Mouse (Mus musculus) thymus, adult 18-20 months (tissue): Measurements from ENCODE around the gene Nectin3.

Source experiments
- DNase-seq, 2 experiments: peaks; one replicate each; pipeline ENCODE4 v3.0.0; 2022; ENCODE audit warnings: mixed read lengths in 2 of 2

Nectin3 gene

GRCm38 (mm10) chr16:46498421-46498789, at the start of gene Nectin3:
Gene Nectin3 (minus strand): TSS chr16:46498525.
- DNase-seq, result no peak

- DNase-seq, result no peak
These were observed 39.8 kb upstream of the Nectin3 start for GRCm38 (mm10) chr16:46538092-46538491.

GRCm38 (mm10) chr16:46532465-46533254, 34.3 kb upstream of the Nectin3 start:
- DNase-seq, result no peak

DNA sequence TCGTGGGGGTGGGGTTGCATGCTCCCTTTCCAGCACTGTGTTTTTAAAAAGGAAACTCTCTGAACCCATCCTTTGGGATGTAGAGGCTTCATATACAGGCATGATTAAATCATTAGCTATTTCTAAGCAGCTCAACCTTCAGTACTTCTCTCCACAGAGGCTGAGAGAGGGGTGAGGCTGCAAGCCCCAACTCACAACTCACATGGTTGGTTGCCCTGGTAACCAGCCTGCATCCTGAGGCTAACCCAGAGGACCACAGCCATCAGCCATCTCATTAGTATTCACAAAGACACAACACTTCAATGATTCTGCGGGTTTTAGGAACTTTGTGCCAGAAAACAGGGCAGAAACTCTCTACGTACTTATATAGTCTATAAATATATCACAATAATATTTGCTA, 32.7 kb upstream of the Nectin3 start:
- no peak for DNase-seq

DNA sequence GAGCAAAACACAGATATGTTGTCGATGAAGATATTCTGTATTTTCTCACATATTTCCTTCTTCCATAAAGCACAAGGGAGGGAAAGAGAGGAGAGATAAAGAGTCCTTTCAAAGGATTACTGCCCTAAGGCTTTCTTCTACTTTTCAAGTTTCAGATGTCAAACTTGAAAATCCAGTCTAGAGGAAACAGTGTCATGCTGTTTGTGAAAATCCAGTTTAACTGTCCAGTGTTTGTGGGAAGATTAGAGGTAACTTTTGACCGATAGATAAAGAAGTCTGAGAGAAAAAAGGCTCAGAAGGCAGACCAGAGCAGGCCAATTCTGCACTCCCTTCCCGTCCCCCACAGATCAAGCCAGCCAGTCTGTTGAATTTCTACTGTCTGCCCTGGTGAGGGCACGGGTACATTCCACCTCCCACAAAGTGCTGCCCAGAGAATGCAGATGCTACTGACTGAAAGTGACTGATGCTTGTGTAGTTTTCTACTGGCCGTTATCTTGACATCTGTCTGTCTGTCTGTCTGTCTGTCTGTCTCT, 22.6 kb upstream of the Nectin3 start:
- no peak for DNase-seq

DNA sequence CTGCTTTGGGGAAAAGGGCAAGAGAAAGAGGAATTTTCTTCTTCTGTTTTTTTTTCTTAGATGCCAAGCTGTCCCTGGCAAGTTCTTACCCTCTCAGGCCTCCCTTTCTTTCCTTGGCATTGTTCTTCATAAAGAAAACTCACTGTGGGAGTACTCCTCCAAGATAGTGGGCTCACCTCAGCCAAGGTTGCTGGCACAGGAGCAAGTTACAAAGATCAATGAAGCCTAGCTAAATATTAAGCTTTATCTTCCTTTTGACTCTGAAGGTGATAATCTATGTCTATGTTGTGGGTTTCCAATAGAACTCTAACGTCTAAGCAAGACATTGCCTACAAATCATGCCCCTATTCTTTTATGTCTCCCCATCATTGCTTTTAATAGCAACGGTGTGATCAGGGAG, 21.3 kb upstream of the Nectin3 start:
- DNase-seq, result no peak

GRCm38 (mm10) chr16:46507944-46508333, 9.6 kb upstream of the Nectin3 start:
- no peak for DNase-seq

- DNase-seq, result no peak
These were observed 9.1 kb upstream of the Nectin3 start for GRCm38 (mm10) chr16:46507260-46507943.

DNA sequence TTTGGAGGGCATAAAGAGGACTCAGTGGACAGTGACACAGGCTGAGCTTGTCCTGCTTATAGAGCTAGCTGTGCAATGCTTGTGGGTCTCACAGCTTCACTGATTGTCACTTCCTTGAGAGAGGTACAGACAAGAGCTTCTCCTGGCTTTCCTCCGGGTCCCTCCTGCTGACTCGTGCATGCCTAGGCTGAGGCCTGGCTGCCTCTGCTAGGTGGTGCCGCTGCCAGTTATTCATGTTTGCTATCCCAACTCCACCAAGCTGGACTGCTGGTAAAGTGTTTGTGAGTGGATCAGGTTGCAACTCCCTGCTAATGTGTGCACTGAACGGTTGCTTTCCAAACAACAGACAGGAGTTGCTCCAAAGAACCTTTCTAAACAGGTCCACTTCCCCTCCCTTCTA, 5.7 kb upstream of the Nectin3 start:
- DNase-seq, result no peak

DNA sequence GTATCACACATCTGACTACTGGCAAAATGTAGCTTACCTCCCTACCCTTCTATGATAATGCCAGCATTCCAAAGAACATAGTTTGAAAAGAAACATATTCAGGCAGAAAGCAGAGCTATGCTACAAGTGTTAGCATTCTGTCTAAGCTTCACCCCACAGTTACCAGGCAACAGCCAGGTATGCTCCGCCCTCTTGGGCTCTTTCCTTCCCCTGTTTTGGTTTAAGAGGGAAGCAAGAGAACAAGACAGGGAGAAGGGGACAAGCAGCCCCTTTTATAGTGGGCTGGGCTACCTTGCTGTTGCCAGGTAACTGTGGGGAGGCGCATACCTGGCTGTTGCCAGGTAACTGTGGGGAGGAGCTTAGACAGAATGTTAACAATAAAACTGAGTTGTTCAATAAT, 4.0 kb upstream of the Nectin3 start:
- DNase-seq, result no peak

DNA sequence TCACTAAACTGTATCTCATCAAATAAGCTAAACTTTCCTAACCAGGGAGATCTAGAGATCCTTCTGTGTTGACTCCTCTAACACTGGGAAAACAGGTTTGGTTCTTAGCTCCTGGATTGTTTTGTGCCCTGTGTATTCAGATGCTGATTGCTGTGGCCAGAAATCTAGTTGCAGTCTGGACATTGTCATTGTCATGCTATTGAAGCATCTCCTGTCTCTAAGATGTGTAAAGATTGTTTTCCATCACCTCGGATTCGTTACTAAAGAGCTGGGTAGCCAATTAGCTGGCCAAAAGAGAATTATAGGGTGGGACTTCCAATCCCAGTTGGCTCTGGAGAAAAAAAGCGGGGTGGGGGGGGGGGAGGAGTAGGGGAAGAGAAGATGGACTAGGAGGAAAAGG, 2.4 kb upstream of the Nectin3 start:
- DNase-seq, result no peak

DNA sequence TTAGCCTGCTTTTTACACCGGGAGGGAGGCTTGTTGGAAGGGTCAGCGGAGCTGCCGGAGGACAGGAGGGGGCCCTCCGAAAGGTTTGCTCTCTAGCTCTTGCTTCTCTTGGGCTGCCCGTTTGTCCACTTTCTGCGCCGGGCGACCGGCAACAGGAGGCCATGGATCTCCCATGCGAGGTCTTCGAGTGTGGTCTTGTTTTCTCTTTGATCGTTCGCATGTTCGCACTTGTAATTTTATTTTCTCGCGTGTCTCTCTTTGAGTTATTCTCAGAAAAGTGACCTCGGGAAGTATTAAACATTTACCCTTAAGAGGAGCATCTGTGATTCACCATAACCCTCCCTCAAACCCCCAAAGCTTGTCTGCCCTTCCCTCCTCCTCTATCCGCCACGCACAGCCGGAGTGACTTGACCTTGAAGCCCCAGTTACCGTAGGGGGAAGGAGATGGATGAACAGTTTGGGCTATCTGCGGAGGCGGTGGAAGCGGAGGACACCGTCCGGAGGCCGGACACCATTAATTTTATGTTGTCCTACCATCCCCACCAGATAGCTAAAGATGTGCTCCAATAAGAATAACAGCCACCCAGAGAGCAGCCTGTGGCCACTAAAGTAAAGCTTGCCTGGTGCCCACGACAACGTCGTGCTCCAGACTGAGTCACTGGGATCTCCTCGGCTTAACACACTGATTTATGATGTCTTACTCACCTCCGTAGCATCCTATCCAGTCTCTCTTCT, 472 bp downstream of the Nectin3 start:
- no peak for DNase-seq

GRCm38 (mm10) chr16:46496889-46497685, 1.2 kb downstream of the Nectin3 start:
- peak; percentile 69 to 75 for DNase-seq

- DNase-seq, result peak; percentile 3 to 4
These were observed 2.1 kb downstream of the Nectin3 start for GRCm38 (mm10) chr16:46496031-46496868.

DNA sequence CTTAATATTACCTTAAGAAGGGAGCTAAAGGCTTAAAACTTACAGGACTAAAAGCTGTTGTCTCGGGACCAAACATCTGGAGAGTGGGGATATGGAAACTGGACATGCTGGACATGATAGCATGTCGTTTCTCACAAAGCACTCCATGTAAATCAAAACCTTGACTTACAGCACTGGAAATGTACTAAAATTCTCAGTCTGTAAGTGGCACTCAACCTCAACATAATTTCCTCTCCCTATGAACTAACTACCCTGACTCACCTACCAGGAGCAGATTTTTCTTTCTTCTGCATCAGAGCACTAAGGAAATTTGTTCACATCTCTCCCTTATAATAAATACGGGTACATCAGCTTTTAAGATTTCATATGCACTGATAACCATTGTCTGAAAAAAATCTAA, 3.1 kb downstream of the Nectin3 start:
- DNase-seq, result no peak

DNA sequence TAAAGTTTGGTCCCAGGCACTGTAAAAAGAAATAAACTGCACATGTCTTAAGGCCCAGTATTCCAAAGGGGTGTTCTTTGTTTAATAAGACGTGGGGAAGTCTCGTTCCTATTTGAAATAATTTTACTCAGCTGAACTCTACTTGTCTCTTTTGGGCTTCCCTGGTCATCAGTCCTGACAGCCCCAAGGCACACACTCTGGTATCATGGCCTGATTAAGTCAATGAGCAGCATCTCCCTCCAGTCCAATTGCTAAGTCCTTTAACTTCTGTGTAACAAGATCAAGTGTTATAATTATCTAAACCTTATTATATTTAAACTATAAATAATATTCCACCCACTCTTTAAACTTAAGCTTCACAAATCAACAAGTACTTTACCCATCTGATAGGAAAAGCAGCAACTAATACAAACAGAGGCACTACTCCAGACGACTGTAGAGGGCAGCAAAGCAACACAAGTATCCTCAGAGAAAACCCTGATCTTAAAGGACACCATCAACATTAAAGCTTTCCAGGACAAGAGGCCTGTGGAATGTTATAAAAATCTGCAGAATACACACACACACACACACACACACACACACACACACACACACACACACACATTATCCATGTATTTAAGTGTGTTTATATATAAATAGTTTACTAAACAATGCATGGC, 10.8 kb downstream of the Nectin3 start:
- DNase-seq, result no peak

GRCm38 (mm10) chr16:46477336-46477735, 21.0 kb downstream of the Nectin3 start:
- DNase-seq, result no peak

GRCm38 (mm10) chr16:46451421-46451820, 46.9 kb downstream of the Nectin3 start:
- DNase-seq, result no peak

DNA sequence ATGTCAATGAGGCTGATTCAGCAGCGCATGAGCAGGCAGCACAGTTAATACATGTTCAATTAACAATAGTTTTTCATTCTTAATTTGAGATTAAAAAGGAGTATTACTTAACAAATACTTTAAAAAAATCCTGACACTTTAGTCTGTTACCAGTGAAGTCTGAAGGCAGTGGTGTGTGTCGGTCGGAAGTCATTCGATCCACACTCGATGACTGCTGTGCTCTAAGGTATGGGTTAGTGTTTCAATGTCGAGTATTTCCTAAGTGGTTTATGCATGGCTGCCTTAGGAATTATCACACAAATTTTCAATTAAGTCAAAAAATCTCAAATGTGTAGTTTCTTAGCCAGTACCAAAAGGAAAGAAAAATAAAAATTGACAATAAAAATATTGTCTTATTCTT, 49.3 kb downstream of the Nectin3 start:
- no peak for DNase-seq

DNA sequence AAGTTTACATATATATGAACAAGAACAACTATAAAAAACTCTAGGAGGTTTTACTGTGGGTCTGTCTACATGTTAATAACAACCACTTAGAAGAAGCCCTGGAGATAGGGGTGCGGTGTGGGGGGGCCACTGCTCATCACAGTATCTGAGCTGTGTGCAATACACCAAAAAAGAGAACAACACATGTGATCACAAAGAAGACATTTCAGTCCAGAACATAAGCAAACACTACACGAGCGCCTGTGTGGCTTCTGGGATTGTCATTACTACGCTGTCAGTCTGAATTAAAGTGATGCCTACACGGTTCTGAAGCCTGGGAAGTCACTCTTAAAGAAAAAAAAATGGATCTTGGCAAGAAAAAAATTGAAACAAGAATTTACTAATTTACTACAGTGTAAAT, 67.0 kb downstream of the Nectin3 start:
- DNase-seq, result no peak

DNA sequence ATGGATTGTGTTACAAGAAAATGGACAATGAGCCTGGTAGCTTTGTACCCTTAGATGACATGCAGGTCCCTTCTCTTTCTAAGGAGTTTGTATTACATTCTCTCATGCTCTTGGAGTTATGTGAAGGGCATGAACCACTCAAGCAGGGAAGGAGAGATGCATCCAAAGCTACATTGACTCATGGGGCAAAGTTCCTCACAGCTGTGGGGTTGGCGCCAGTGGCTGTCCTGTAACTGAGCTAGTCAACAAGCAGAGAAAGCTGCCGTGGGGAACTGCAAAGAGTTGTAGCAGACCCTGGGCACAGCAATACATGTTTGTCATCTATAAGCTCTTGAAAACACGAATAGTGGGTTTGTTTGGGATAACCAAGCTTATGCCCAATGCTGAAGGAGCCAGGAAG, 82.1 kb downstream of the Nectin3 start:
- DNase-seq, result no peak
